Mouse (Mus musculus): Measurements from ENCODE around the gene Dnajc2. TPM values are rescaled to one million over a fixed set of nuclear protein-coding genes. Genes with fewer than 3 reads are reported as not detected.
"Not testable (repeated sequence)": the region's sequence is repeated elsewhere in the genome, so short reads cannot be mapped to it uniquely, and the experiment has no call there.

Gene Dnajc2
- total RNA-seq, 2 experiments from 2014 or later: 34.8 to 35.1 TPM

DNA sequence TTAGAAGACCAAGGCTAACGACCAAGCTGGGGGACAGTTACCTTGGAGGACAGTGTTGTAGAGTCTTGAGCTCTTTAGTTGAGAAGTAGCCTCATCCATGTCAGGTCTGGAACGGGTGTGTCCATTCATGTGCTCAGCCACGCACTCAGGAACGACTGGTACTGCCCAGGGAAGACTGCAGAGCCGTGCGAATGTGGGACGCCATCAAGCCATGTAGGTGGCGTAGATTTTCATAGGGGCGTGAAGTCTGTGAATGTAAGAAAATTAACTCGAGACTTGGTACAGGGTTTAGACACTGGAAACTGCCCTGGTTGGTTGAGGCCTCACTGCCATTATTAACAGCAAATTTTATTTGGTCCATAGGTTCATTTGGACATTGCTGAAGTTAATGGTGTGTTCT lies 41.4 kb downstream of the Dnajc2 start:
- DNase-seq: no peak

DNA sequence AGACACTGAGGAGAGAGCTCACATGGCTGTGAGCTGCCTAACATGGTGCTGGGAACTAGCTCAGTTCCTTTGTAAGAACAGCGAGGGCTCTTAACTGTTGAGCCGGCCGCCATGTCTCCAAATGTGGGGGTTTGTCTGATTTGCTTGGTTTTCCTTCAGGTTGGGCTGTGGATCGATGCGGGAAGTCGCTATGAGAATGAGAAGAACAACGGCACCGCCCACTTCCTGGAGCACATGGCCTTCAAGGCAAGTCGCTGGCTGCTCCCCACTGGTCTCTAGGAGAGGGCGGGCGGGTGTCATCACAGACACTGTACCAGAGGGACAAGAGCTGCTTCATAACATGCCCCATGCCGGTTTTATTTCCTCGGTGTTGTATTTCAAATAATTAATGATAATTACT lies 45.2 kb downstream of the Dnajc2 start:
- DNase-seq: no peak

DNA sequence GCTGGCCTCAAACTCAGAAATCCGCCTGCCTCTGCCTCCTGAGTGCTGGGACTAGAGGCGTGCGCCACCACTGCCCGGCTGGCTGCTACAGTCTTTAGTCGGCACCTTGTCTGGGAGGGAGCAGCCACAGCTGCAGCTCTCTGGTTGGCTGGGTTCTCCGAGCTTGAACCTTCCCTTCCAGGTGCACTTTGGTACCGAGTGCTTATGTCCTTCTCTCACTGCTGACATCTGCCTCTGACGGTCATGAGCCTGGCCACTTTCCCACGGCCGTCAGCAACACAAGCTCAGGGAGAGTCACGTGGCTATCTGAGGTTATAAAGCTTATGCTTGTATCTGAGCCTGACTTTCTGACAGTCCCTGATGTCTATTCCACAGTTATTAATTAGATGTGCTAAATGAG lies 45.9 kb downstream of the Dnajc2 start:
- no peak for DNase-seq

DNA sequence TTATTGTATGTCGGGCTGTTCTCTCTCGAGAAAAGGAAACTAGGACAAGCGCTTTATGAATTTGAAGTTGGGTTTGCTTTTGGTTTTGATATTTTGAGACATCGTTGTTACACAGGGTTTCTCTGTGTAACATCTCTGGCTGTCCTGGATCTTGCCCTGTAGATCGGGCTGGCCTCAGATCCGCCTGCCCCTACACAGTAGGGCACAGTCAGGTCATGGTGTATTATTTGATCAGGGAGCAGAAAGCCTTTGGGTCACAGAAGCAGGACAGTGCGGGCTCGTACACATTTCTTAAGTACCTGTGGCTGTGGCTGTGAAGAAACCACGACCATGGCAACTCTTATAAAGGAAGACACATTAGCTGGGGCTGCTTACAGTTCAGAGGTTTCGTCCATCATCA lies 47.4 kb downstream of the Dnajc2 start:
- DNase-seq: no peak

DNA sequence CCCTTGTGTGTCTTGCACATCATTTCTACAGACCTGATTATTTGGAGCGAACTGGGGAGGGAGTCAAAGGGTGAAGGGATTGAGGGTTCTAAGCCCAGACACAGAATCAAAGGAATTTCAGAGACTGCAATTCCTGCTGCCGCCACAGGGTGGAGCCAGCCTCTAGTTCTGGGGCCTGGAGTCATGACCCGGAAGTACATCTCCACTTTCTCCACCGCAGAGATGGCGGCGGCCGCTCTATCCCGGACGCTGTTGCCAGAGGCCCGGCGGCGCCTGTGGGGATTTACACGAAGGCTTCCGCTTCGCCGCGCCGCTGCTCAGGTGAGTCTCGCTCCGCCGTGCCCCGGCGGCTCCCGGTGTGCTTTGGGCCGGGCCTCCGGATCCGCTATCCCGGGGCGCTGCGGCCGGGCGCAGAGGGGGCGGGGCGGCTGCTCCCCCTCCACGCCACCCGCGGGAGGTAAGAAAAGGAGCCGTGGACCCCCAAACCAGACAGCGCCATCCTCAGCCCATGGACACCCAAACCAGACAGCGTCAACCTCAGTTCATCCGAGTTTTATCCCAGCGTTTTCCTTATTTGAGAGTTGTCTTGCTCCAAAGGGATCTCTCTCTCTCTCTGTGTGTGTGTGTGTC lies 48.0 kb downstream of the Dnajc2 start, which contains the start of gene Pmpcb:
Gene Pmpcb, plus strand, starts transcription at position 186 of the 630 bp plus-strand sequence.
- peak; percentile 86 to 87 for DNase-seq

DNA sequence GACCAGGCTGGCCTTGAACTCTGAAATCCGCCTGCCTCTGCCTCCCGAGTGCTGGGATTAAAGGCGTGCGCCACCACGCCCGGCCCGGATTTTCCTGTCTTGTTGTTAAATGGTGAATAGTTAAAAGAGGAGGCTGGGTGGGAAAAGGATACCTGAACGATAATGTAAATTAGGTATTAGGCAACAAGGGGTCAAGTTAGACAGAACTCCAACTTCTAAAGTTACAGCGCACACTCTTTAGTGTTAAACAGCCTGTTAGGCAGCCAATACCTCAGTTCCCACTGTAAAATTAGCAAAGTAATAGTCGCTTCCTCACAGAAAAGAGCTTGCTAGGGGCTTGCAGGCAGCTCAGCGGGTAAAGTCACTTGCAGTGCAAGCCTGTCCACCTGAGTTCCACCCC lies 49.0 kb downstream of the Dnajc2 start:
- no peak for DNase-seq

DNA sequence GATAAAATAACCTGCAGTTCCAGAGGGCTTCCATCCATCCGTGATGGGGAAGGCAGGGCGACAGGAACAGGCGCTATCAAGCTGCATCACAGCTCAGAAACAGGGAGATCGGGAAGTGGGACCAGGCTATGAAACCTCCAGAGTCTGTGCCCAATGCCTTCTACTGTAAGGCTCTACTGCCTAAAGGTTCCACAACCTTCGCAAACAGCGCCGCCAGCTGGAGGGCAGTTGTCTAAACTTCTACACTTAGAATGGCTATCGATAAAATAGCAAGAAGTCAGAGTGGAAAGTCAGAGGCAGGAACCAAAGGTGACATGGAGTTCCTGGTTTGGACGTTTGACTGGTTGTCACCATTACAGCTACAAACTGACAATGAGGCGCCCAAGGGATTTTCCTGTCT lies 49.5 kb downstream of the Dnajc2 start:
- DNase-seq: peak; percentile 91 to 92

DNA sequence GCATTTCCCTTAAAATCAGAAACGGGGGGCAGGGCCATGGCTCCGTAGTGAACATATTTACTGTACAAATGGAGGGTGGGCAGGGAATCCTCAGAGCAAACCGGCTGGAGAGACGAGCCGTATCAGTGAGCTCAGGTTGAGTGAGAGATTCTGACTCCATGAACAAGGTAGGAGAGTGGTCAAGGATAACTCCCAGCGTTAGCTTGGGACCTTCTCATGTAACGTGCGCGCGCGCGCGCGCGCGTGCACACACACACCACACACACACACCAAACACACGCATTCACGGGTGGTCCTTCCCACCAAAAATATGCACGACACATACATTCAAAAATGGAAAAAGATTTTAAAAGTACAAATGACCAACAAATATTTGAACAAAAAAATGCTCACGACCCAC lies 50.0 kb downstream of the Dnajc2 start:
- DNase-seq: no peak

DNA sequence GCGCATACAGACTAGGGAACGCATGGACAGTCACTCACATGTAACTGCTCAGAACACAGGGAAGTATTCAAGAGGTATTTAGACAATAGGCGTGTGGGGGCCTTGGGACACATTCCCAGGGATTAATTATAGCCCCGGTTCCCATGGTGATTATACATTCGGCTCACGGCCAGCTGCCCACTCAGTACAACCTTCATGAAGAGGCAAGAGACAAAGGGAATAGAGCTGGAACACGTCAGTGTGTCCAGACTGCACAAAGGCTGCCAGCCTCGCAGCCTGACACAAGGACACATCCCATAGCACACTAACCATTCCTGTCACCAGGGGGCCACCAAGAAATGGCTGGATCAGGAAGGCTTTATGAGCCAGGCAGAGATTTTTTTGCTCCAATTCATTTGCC lies 52.1 kb downstream of the Dnajc2 start:
- peak; percentile 86 for DNase-seq

DNA sequence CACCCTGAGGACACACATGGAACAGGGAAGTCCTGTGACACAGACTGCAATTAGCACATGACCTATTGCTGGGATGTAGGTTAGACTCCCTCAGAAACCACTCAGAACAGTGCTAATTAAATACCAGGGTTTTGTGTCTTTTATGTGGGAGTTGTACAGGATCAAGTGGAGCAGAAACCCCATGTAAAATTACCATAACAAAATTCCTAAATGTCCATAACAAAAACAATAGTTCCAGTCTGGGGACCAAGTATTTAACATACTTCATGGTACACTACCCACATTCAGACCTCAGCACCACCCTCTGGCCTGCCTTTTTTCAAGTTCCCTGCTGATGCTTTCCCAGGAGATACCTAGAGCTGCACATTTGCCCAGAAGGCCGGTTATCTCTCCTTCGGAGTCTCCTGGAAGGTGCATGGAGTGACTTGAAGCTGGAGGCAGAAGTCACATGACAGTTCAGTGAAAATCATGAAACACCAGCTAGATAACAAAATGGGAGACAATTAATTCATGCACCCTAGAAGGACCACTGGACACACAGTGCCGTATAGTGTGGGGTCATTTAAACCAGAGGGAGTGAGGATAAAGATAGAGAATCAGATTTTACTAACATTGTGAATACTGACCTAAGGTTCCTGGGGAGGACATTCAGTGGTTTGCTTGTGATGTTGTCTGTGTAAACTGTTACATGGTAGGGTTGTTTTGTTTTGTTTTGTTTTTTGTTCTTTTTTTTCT lies 52.7 kb downstream of the Dnajc2 start:
- DNase-seq: no peak

DNA sequence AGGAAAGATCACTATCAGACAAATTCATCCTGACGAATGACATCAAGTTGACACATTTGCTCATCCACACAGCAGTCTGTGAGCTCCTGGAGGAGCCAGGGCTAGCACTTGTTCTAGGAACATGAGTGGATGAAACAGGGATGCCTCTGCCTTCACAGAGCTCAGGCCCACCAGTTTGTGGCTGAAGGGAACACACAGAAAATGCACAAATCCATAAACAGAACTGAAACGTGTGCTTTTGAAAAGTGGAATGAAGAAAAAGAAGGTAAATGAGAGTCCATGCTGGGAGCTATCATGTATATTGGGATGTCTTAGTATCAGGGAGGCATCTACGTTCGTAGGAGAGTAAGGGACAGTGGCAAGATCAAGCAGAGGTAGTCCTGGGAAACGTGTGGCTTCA lies 55.9 kb downstream of the Dnajc2 start:
- DNase-seq: no peak

DNA sequence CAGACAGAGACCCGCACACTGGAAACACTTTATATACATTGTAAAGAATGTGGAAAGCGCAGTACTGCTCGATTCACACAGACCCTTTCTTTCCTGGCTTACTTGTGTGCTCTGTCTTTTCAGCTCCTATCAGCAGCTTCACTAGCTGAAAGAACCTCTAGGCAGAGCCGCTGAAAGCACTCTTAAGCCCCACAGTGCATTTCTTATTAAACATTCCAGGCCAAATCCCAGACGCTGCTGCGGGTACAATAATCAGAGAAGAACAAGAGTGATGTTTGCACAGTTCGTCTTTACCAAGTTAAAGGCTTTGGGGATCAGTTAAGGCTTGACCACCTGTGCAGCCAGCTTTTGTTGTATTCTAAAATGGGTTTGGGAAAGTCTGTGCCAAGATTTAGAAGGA lies 60.2 kb downstream of the Dnajc2 start:
- no peak for DNase-seq

DNA sequence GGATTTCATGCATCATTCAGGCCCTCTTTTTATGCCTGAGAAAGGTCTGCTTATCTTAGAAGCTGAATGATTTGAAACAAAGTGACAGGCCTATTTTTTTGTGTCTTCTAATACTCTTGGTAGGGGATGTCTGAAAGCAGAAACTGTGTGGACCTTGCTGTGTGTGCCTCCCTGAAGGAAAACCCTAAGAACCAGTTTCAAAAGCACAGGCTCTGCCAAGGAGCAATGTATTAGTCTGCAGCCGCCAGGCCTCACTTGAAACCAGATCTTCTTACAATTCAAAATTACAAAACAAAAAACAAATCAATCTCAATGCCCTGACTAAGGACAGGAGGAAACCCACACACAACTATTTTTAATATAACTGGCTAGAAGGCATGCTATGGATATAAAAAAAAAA lies 60.6 kb downstream of the Dnajc2 start:
- no peak for DNase-seq

DNA sequence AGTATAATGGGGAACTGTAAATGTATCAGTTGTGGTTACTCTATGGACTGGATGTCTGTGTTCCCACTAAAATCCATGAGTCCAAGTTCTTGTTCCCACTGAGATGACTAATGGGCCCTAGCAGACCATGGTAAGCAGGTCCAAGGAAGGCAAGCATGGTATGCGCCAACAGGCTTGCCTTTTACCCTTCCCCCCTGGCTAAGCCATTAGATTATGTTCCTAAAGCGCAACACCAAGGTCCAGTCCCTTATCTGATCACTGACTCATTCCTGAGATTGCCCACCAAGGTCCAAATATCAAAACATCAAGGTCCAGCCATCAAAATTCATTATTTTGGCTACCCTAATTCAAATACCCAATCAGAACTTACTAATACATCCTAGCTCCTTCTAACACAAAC lies 65.8 kb downstream of the Dnajc2 start:
- DNase-seq: peak; percentile 55

DNA sequence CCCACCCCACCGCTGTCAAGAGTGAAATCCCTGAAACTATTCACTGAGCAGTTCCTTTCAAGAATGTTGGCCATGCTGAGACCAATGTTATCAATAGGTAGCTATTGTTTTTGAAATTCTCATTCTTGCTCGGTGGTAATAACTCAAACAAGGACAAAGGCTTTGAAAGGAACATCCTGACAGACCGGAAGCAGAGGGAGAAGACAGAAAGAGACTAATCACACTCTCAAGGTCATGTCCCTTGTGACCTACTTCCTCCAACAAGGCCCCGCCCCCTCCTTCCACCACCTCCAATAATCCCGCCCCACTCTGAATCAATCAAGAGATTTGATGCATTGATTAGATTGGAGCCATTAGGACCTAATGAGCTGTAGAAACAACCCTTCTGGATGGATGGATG lies 66.5 kb downstream of the Dnajc2 start:
- no peak for DNase-seq

DNA sequence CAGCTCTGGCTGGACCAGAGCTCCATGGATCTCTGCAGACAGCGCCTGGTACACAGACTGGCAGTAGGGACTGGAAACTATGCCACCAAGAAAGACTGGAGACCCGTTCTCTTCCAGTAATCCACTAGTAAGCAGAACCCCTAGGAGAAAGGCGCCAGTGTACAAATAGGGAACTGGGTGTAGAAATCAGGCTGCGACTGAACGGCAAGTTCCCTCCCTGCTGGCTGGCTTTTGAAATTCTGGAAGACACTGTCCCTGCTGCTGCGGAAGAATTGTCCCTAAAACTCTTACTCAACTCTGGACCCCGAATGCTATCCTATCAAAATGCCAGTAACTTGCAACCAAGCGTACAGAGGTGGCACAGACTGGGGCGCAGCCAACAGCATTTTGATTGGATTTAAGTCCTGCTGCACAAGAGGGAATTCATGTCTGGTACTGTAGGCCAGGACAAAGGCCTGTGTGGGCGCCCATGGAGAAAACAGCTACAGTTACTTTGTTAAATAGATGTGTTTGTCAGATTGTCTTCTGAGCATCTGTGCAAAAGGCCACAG lies 67.8 kb downstream of the Dnajc2 start:
- DNase-seq: no peak

DNA sequence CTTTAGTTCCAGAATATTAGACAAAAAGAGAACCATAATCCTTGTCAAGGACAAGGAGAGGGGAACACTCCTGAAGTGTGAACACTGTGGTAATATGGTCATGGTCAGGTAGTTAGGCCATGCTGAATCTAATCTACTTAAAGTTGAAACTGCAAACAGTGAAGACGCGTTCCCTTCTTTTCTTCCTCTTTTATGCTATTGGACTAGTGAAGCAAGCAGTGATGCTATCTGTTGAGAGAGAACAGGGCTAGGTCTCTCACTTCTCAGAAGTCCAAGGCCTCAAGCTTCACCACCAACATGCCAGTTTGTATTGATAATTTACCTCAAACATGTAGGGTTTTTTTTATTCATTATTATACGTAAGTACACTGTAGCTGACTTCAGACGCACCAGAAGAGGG lies 70.6 kb downstream of the Dnajc2 start:
- DNase-seq: no peak

DNA sequence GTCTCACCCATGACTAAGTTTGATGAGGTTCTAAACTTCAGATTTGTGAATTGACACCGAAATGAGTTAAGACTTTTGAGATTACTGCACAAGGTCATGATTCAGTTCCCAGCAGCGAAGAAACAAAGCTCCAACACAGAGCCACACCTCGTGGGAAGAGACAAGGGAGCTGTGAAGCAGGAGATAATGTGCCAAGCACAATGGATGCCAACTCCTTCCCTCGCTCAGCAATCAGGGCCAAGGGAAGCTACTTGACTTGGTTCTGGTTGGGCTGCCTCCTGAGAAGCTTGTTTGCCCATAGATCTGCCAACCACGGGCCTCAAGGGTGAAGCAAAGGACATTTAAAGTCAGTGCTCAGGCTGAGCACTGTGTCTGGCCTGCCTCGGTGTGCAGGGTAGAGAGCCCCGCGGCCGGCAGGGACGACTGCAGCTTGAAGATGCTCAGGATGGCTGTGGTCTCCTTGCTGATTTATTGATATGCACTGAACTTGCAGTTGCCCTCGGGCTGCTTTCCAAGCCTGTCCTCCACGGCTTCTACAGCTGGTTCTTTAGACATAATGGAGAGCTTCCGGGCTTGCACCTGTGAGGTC lies 72.8 kb downstream of the Dnajc2 start:
- DNase-seq: peak; percentile 40 to 52

DNA sequence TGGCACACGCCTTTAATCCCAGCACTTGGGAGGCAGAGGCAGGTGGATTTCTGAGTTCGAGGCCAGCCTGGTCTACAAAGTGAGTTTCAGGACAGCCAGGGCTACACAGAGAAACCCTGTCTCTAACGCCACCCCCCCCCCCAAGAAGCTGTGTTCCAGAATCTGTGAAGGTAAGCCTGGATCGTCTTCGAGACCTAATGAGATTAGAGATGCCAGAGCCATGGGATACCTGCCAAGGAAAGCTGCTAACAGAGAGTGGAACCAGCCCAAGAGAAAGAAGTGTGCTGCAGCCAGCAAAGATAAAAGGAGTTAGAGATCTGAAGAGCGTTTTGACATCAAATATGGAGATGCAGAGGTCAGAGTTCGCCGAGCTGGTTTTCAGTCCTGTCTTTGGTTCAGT lies 77.0 kb downstream of the Dnajc2 start:
- DNase-seq: not testable (repeated sequence)
